Comparison of ENCODE assay signal across 8 mouse cellular contexts in genomic region chr4:44199968-44200367, GRCm38 (mm10). TPM values are rescaled to one million over a fixed set of nuclear protein-coding genes. Genes with fewer than 3 reads are reported as not detected.
A peak's percentile ranks its signal among the peaks of the same experiment; 100 is the strongest.
DNase-seq lines count a peak whose midpoint lies in the region; ATAC-seq lines count a peak whose summit lies in the region.

No protein-coding gene starts in this region.

- WGBS in kidney, embryonic 16.5 days: 81% methylated on average over 1 of the region's 1 CpGs

- H3K9me3 ChIP-seq in kidney, embryonic 16.5 days (ENCODE audit: low read length): no peaks in the 10 kb centered on the region

- H3K4me2 ChIP-seq in kidney, embryonic 16.5 days (replicated peaks; ENCODE audit: low read depth, low read length): no peak overlapping the region

- H3K27ac ChIP-seq in kidney, embryonic 16.5 days (ENCODE audit: low read length): no peak overlapping the region

- H3K4me1 ChIP-seq in kidney, embryonic 16.5 days (ENCODE audit: insufficient read depth, low read length): no peaks in the 10 kb centered on the region

- no peaks in the 10 kb centered on the region for H3K36me3 ChIP-seq in kidney, embryonic 16.5 days (ENCODE audit: insufficient read depth, low read length)

- ATAC-seq in kidney, embryonic 16.5 days (ENCODE audit: low FRiP score, low TSS enrichment): no peak

- H3K9ac ChIP-seq in kidney, embryonic 16.5 days (replicated peaks; ENCODE audit: low read length): no peak overlapping the region

- no peak overlapping the region for H3K4me3 ChIP-seq in kidney, embryonic 16.5 days (ENCODE audit: low read length)

- no peaks in the 10 kb centered on the region for H3K27me3 ChIP-seq in kidney, embryonic 16.5 days (ENCODE audit: insufficient read depth, low read length)

- peak; percentile 42 for DNase-seq in adrenal gland, postnatal 10 days
- DNase-seq in adrenal gland, adult 8-10 months: no peak
- peak; percentile 45 for DNase-seq in kidney, adult 9 months
- DNase-seq in ES-CJ7 (ENCODE audit: low read depth, low spot score): peak; percentile 28
- peak; percentile 37 to 67 for DNase-seq in kidney, postnatal 36 days
- peak; percentile 65 for DNase-seq in thymus, postnatal 4 days
- no peak for DNase-seq in cerebellum, postnatal 36 days

RNA-seq across cellular contexts. Expression of gene Rnf38, which starts 33.6 kb away (rescaled TPM):
- total RNA-seq in adrenal gland, postnatal 10 days (2021): 10 to 100 TPM; 33.0 to 49.2 TPM
- total RNA-seq in adrenal gland, adult 8-10 months (2022): 10 to 100 TPM; 34.0 to 51.1 (median 40.4) TPM
- 20.2 and 23.7 TPM in 2 replicates for polyA plus RNA-seq in kidney, embryonic 16.5 days (2015; fragmentation: Nextera tagmentation; extraction: Ambion mirVana)

Comparison
In these comparisons a context has a peak if more than half of its experiments do, and no peak if none do; other contexts are left out.
1. DNase-seq: peak in adrenal gland, postnatal 10 days (single experiment), kidney, adult 9 months (single experiment), ES-CJ7 (single experiment), kidney, postnatal 36 days (2 of 2) and thymus, postnatal 4 days (single experiment); none in adrenal gland, adult 8-10 months (single experiment) and cerebellum, postnatal 36 days (0 of 2).